Mouse (Mus musculus) G1E (cell line): ENCODE results near the gene Nyap1.

ENCODE experiments used
- CTCF ChIP-seq: IDR thresholded peaks from 2 replicates; pipeline ENCODE4 v1.5.1; 2012; ENCODE audit warnings: low read depth, low read length, inconsistent platforms, mixed read lengths
- GATA1 ChIP-seq: IDR thresholded peaks from 2 replicates; pipeline ENCODE4 v1.6.1; 2012; ENCODE audit warnings: borderline replicate concordance, low read length, inconsistent platforms, mixed read lengths
- TAL1 ChIP-seq: conservative IDR thresholded peaks from 2 replicates; pipeline ENCODE4 v1.6.1; 2012; ENCODE audit warnings: low read depth, low read length, inconsistent platforms, mixed read lengths

DNA sequence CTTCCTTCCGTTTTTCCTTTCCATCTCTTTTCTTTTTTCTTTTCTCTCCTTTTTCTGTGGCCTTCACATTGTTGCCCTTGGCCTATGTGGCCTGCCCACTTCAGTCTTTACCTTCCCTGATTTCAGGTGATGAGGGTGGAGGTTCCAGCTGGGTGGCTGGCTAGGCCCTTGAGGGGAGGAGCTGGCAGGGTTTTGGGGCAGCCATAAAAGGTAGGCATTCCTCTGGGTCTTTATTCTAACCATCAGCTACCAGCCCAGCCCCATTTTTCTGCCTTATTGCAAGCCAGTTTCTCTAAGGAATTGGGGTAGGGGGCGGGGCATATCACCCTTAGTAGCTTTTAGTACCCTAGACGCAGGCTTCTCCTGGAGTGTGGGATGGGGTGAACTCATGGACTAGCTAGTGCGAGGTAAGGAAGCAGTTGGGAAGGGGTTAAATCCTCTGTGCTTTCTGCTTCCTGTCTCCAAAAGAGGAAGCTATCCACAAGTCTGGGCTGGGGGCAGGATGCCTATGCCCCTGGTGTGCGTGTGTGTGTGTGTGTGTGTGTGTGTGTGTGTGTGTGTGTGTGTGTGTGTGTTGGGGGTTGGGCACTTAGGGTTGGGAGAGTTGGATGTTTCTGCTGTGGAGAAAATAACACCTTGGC, 6.8 kb upstream of the Nyap1 start:
- no peak for TF ChIP-seq CTCF
- TF ChIP-seq TAL1: no peak
- no peak for TF ChIP-seq GATA1
